Mouse (Mus musculus): ENCODE results near the gene Armh1. TPM values are rescaled to one million over a fixed set of nuclear protein-coding genes. Genes with fewer than 3 reads are reported as not detected.
A peak's percentile ranks its signal among the peaks of the same experiment; 100 is the strongest.

Armh1 gene
- polyA plus RNA-seq, 1 experiment from 2014 or later: not detected

DNA sequence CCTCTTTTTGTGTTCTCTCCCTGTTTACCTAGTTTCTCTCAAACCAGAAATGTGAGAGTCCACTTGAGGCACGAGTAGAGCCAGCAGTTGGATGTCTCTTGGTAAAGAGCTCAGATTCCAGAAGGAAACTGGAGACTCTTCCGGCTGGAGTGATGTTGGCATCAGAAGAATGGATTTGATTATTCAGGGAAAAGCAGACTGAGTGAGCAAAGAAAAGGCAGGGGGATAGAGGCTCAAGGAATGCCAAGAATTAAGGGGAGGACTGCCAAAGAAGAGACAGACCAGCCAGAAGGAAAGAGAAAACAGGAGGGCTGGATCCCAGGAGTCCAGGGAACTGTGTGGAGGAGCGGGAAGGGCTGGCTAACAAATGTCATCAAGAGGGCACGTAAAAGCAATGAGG lies 16.1 kb downstream of the Armh1 start:
- no peaks in the 10 kb centered on the region for H3K27me3 ChIP-seq (ENCODE audit: control insufficient read depth, insufficient read depth, low read length)
- no peaks in the 10 kb centered on the region for H3K4me1 ChIP-seq (replicated peaks; ENCODE audit: control insufficient read depth, insufficient read depth, low read length)
- no peaks in the 10 kb centered on the region for H3K9me3 ChIP-seq (ENCODE audit: control insufficient read depth, low read length)
- H3K4me3 ChIP-seq (ENCODE audit: low read depth, low read length): no peak overlapping the region
- WGBS: 63% methylated on average over 4 of the region's 4 CpGs
- no peak overlapping the region for H3K27ac ChIP-seq (ENCODE audit: low read depth, low read length)
- DNase-seq (ENCODE audit: low spot score) (no peak), ATAC-seq (ENCODE audit: low FRiP score) (no peak)
- no peak overlapping the region for H3K9ac ChIP-seq (ENCODE audit: low read depth, low read length)
- H3K4me2 ChIP-seq (replicated peaks; ENCODE audit: low read depth, low read length): no peak overlapping the region
- no peaks in the 10 kb centered on the region for H3K36me3 ChIP-seq (ENCODE audit: control insufficient read depth, insufficient read depth, low read length)

DNA sequence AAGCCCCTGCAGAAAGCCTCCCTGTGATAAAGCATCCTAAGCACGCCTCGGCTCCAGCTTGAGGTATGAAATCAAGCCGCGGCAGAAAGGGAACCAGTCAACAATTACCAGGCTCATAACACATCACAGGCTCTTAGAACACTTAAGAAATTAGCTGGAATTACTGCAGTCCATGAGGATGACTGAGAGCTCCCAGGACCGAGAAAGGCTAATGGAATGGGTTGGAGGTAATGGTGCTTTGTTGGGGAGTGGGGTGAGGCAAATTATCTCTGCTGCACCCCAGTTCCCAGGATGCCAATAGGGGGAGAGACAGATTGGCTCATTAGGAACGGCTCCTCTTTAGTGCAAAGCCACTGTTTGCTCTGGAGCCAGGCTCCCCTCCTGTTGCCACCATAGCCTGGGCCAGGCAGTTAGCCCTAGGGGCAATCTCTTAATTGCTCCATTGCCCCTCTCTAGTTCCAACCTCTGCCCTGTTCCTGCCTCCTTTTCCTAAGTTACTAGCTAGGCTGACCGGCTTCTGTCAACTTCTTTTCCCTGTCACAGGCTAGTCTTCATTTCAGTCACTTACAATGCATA lies 17.7 kb downstream of the Armh1 start:
- Histone ChIP-seq H3K27ac (ENCODE audit: low read depth, low read length) (no peak overlapping the region), H3K4me1 (replicated peaks; ENCODE audit: control insufficient read depth, insufficient read depth, low read length) (no peaks in the 10 kb centered on the region), H3K9me3 (ENCODE audit: control insufficient read depth, low read length) (no peaks in the 10 kb centered on the region), H3K36me3 (ENCODE audit: control insufficient read depth, insufficient read depth, low read length) (no peaks in the 10 kb centered on the region), H3K27me3 (ENCODE audit: control insufficient read depth, insufficient read depth, low read length) (no peaks in the 10 kb centered on the region), H3K9ac (ENCODE audit: low read depth, low read length) (no peak overlapping the region), H3K4me2 (replicated peaks; ENCODE audit: low read depth, low read length) (no peak overlapping the region), H3K4me3 (ENCODE audit: low read depth, low read length) (no peak overlapping the region)
- ATAC-seq (ENCODE audit: low FRiP score) (no peak), DNase-seq (ENCODE audit: low spot score) (no peak)
- 74% methylated on average over 7 of the region's 7 CpGs for WGBS

DNA sequence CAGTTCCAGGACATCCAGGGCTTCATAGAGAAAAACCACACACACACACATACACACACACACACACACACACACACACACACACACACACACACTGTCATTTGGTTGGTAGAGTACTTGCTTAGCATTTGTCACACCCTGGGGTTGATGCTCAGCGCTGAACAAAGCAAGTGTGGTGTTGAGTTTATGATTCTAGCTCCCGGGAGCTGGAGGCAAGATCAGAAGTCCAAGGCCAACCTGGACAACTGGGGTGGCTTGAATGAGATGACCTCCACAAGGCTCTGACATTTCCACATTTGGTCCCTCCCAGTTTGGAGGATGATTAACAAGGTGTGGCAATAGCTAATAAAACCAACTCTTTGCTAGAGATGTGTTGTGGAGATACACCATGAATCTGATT lies 20.7 kb downstream of the Armh1 start:
- H3K4me3 ChIP-seq (ENCODE audit: low read depth, low read length): no peak overlapping the region
- no peak for ATAC-seq (ENCODE audit: low FRiP score)
- H3K9me3 ChIP-seq (ENCODE audit: control insufficient read depth, low read length): no peaks in the 10 kb centered on the region
- H3K27me3 ChIP-seq (ENCODE audit: control insufficient read depth, insufficient read depth, low read length): no peaks in the 10 kb centered on the region
- no peak overlapping the region for H3K9ac ChIP-seq (ENCODE audit: low read depth, low read length)
- H3K36me3 ChIP-seq (ENCODE audit: control insufficient read depth, insufficient read depth, low read length): no peaks in the 10 kb centered on the region
- H3K4me1 ChIP-seq (replicated peaks; ENCODE audit: control insufficient read depth, insufficient read depth, low read length): no peaks in the 10 kb centered on the region
- H3K4me2 ChIP-seq (replicated peaks; ENCODE audit: low read depth, low read length): no peak overlapping the region
- no peak overlapping the region for H3K27ac ChIP-seq (ENCODE audit: low read depth, low read length)
- DNase-seq (ENCODE audit: low spot score): no peak
- WGBS: 87% methylated on average over 2 of the region's 2 CpGs

DNA sequence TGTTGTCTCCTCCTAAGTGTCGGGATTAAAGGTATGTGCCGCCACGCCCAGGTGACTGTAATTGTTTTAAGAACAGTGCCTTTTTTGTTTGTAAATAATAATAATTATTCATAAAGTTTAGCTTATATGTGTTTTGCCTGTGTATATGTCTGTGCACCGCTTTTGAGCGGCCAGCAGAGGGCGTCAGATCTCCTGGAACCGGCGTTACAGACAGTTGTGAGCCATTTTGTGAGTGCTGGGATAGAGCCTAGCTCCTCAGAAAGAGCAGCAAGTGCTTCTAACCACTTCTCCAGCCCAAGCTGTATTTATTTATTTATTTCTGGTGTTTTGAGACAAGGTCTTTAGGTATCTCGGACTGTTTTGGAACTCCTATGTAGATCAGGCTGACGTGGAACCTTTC lies 21.6 kb downstream of the Armh1 start:
- Histone ChIP-seq H3K36me3 (ENCODE audit: control insufficient read depth, insufficient read depth, low read length) (no peaks in the 10 kb centered on the region), H3K4me3 (ENCODE audit: low read depth, low read length) (no peak overlapping the region), H3K27me3 (ENCODE audit: control insufficient read depth, insufficient read depth, low read length) (no peaks in the 10 kb centered on the region), H3K9me3 (ENCODE audit: control insufficient read depth, low read length) (no peaks in the 10 kb centered on the region), H3K4me2 (replicated peaks; ENCODE audit: low read depth, low read length) (no peak overlapping the region), H3K27ac (ENCODE audit: low read depth, low read length) (no peak overlapping the region), H3K9ac (ENCODE audit: low read depth, low read length) (no peak overlapping the region), H3K4me1 (replicated peaks; ENCODE audit: control insufficient read depth, insufficient read depth, low read length) (no peaks in the 10 kb centered on the region)
- no peak for ATAC-seq (ENCODE audit: low FRiP score)
- WGBS: 50% methylated on average over 10 of the region's 10 CpGs
- DNase-seq (ENCODE audit: low spot score): peak; percentile 38

DNA sequence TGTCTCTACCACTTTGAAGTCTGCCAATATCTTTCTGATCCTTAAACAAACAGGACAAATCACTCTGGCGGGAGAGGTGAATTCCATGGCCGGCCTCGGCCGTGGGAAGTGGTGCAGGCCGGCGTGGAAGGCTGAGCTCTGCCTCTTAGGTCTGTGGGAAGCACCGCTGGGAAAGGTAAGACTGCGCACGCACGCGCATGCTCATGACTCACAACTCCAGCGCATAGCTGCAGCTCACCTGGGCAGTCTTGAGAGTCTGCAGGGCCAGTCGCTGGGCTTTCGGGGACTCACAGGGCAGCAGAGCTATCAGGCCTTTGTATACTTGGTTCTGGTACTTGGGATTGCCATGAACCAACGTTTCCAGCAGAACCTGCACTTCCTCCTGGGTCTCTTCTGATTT lies 22.3 kb downstream of the Armh1 start:
- no peaks in the 10 kb centered on the region for H3K4me1 ChIP-seq (replicated peaks; ENCODE audit: control insufficient read depth, insufficient read depth, low read length)
- WGBS: 76% methylated on average over 15 of the region's 15 CpGs
- no peak overlapping the region for H3K4me3 ChIP-seq (ENCODE audit: low read depth, low read length)
- DNase-seq (ENCODE audit: low spot score): no peak
- H3K4me2 ChIP-seq (replicated peaks; ENCODE audit: low read depth, low read length): no peak overlapping the region
- H3K36me3 ChIP-seq (ENCODE audit: control insufficient read depth, insufficient read depth, low read length): no peaks in the 10 kb centered on the region
- no peak for ATAC-seq (ENCODE audit: low FRiP score)
- H3K27me3 ChIP-seq (ENCODE audit: control insufficient read depth, insufficient read depth, low read length): no peaks in the 10 kb centered on the region
- no peaks in the 10 kb centered on the region for H3K9me3 ChIP-seq (ENCODE audit: control insufficient read depth, low read length)
- no peak overlapping the region for H3K27ac ChIP-seq (ENCODE audit: low read depth, low read length)
- no peak overlapping the region for H3K9ac ChIP-seq (ENCODE audit: low read depth, low read length)

DNA sequence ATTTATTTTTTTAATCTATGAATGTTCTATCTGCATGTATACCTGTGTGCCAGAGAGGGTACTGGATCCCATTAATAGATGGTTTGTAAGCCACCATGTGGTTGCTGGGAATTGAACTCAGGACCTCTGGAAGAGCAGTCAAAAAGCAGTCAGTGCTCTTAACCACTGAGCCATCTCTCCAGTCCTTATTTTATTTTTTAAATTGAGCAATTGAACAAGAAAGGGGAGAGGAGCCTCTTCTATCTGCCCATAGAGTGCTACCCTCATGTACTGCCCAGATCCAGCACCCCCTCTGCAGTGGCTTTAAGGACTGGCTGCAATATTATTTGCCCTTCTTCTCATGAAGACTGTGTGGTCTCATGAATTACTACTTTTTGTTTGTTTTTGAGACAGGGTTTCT lies 26.7 kb downstream of the Armh1 start:
- no peak overlapping the region for H3K4me2 ChIP-seq (replicated peaks; ENCODE audit: low read depth, low read length)
- H3K36me3 ChIP-seq (ENCODE audit: control insufficient read depth, insufficient read depth, low read length): no peaks in the 10 kb centered on the region
- DNase-seq (ENCODE audit: low spot score) (no peak), ATAC-seq (ENCODE audit: low FRiP score) (no peak)
- H3K9ac ChIP-seq (ENCODE audit: low read depth, low read length): no peak overlapping the region
- no peaks in the 10 kb centered on the region for H3K9me3 ChIP-seq (ENCODE audit: control insufficient read depth, low read length)
- H3K4me1 ChIP-seq (replicated peaks; ENCODE audit: control insufficient read depth, insufficient read depth, low read length): no peaks in the 10 kb centered on the region
- no peak overlapping the region for H3K4me3 ChIP-seq (ENCODE audit: low read depth, low read length)
- H3K27ac ChIP-seq (ENCODE audit: low read depth, low read length): no peak overlapping the region
- H3K27me3 ChIP-seq (ENCODE audit: control insufficient read depth, insufficient read depth, low read length): no peaks in the 10 kb centered on the region

DNA sequence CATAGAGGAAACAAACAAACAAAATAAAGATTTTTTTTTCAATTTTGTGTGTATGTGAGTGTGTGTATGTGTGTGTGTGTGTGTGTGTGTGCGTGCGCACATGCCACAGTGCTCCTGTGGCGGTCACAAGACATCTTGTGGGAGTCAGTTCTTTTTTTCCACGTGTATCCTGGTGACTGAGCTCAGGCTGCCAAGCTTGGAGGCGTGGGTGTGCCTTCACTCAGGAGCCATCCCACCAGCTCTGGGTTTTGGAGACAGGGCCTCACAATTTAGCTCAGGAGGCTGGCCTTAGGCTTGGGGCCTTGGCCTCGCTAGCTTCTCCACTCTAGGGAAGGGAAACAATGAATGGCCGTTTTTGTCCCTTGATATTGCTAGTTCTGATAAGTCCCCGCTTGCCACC lies 27.8 kb downstream of the Armh1 start:
- H3K27ac ChIP-seq (ENCODE audit: low read depth, low read length): no peak overlapping the region
- H3K4me2 ChIP-seq (replicated peaks; ENCODE audit: low read depth, low read length): no peak overlapping the region
- H3K4me1 ChIP-seq (replicated peaks; ENCODE audit: control insufficient read depth, insufficient read depth, low read length): no peaks in the 10 kb centered on the region
- no peaks in the 10 kb centered on the region for H3K36me3 ChIP-seq (ENCODE audit: control insufficient read depth, insufficient read depth, low read length)
- H3K9me3 ChIP-seq (ENCODE audit: control insufficient read depth, low read length): no peaks in the 10 kb centered on the region
- 79% methylated on average over 8 of the region's 8 CpGs for WGBS
- no peak overlapping the region for H3K9ac ChIP-seq (ENCODE audit: low read depth, low read length)
- ATAC-seq (ENCODE audit: low FRiP score): no peak
- H3K27me3 ChIP-seq (ENCODE audit: control insufficient read depth, insufficient read depth, low read length): no peaks in the 10 kb centered on the region
- no peak overlapping the region for H3K4me3 ChIP-seq (ENCODE audit: low read depth, low read length)
- DNase-seq (ENCODE audit: low spot score): no peak

DNA sequence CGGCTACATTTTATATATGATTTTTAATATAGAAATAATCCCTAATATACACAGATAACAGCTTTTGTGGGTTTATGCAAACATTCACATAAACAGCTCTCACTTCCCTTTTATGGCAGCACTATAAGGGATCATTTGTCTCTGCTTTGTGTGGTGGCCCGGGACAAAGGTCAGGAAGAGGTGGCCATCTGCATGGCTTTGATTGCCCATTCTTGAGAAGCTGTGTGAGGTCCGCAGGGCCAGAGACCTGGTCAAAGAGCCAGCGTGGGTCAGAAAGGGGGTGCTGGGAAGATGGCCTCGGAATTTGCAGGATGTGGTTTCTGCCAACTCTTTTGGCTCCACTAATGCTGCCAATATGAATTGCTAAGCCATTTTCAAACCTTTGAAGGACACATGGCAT lies 28.9 kb downstream of the Armh1 start:
- Histone ChIP-seq H3K9me3 (ENCODE audit: control insufficient read depth, low read length) (no peaks in the 10 kb centered on the region), H3K27ac (ENCODE audit: low read depth, low read length) (no peak overlapping the region), H3K9ac (ENCODE audit: low read depth, low read length) (no peak overlapping the region), H3K27me3 (ENCODE audit: control insufficient read depth, insufficient read depth, low read length) (no peaks in the 10 kb centered on the region), H3K4me1 (replicated peaks; ENCODE audit: control insufficient read depth, insufficient read depth, low read length) (no peaks in the 10 kb centered on the region), H3K36me3 (ENCODE audit: control insufficient read depth, insufficient read depth, low read length) (no peaks in the 10 kb centered on the region), H3K4me3 (ENCODE audit: low read depth, low read length) (no peak overlapping the region), H3K4me2 (replicated peaks; ENCODE audit: low read depth, low read length) (no peak overlapping the region)
- ATAC-seq (ENCODE audit: low FRiP score): no peak
- no peak for DNase-seq (ENCODE audit: low spot score)
- 42% methylated on average over 5 of the region's 5 CpGs for WGBS

DNA sequence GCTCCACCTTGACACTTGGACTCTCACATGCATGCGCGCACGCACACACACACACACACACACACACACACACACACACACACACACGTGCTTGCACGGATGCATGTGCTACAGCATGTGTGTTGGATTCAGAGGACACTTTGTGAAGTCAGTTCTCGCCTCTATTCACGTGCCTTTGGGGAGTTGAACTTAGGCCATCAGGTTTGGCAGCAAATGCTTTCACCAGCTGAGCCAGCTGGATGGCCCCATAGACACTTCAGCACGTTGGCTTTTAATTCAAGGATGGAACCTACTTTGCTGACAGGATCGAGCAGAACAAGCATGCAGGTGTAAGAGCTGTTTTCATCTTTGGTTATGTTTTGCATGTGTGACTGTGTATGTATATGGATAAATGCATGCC lies 30.1 kb downstream of the Armh1 start:
- no peak for DNase-seq (ENCODE audit: low spot score)
- H3K4me3 ChIP-seq (ENCODE audit: low read depth, low read length): no peak overlapping the region
- 92% methylated on average over 9 of the region's 9 CpGs for WGBS
- H3K9me3 ChIP-seq (ENCODE audit: control insufficient read depth, low read length): no peaks in the 10 kb centered on the region
- no peak overlapping the region for H3K9ac ChIP-seq (ENCODE audit: low read depth, low read length)
- H3K27me3 ChIP-seq (ENCODE audit: control insufficient read depth, insufficient read depth, low read length): no peaks in the 10 kb centered on the region
- H3K27ac ChIP-seq (ENCODE audit: low read depth, low read length): no peak overlapping the region
- no peaks in the 10 kb centered on the region for H3K4me1 ChIP-seq (replicated peaks; ENCODE audit: control insufficient read depth, insufficient read depth, low read length)
- no peak overlapping the region for H3K4me2 ChIP-seq (replicated peaks; ENCODE audit: low read depth, low read length)
- no peaks in the 10 kb centered on the region for H3K36me3 ChIP-seq (ENCODE audit: control insufficient read depth, insufficient read depth, low read length)
- ATAC-seq (ENCODE audit: low FRiP score): no peak

All from hindbrain, embryonic 11.5 days (tissue).